Mouse (Mus musculus): Measurements from ENCODE around the gene Phlpp2. TPM values are rescaled to one million over a fixed set of nuclear protein-coding genes. Genes with fewer than 3 reads are reported as not detected.

Gene Phlpp2
- total and polyA plus RNA-seq, 3 experiments, result 1.7 to 5.9 TPM; not detected in 1

GRCm38 (mm10) chr8:109968837-109969236 is 100.5 kb downstream of the Phlpp2 start:
- Histone ChIP-seq H3K79me2 (ENCODE audit: control insufficient read depth, insufficient read depth, low read length, poor library complexity) (no peaks in the 10 kb centered on the region), H3K4me1 (ENCODE audit: control insufficient read depth in 1 of 2, insufficient read depth in 2 of 2, low read length in 2 of 2) (no peaks in the 10 kb centered on the region), H3K36me3 (ENCODE audit: control insufficient read depth in 1 of 2, insufficient read depth in 2 of 2, low read length in 2 of 2) (no peaks in the 10 kb centered on the region), H3K27ac (ENCODE audit: control insufficient read depth, low read depth, low read length) (no peak overlapping the region), H3K27me3 (ENCODE audit: control insufficient read depth in 1 of 2, insufficient read depth in 2 of 2, low read length in 2 of 2) (no peaks in the 10 kb centered on the region), H3K4me3 (ENCODE audit: control insufficient read depth in 1 of 2, insufficient read depth in 1 of 2, low read depth in 2 of 2, low read length in 2 of 2) (no peak overlapping the region), H3K9ac (ENCODE audit: control insufficient read depth, low read depth, low read length, poor library complexity, severe bottlenecking) (no peak overlapping the region), H3K9me3 (replicated peaks; ENCODE audit: insufficient read depth, low read length) (no peaks in the 10 kb centered on the region)
- TF ChIP-seq JUND (IDR thresholded peaks at IDR 0.05; ENCODE audit: low read depth, low read length), result no peak
- TF ChIP-seq CTCF (IDR thresholded peaks at IDR 0.05 in 2 of 3, conservative IDR thresholded peaks at IDR 0.05 in 1 of 3; ENCODE audit: control insufficient read depth in 1 of 3, insufficient read depth in 1 of 3, low read depth in 2 of 3, low read length in 3 of 3, poor library complexity in 1 of 3, severe bottlenecking in 1 of 3), result peak in 1 of 3 experiments; percentile 27; a peak in 2 of 6 replicates
- no peak for DNase-seq (ENCODE audit: low read depth, low spot score)

- no peaks in the 10 kb centered on the region for H3K36me3 ChIP-seq (ENCODE audit: control insufficient read depth in 1 of 2, insufficient read depth in 2 of 2, low read length in 2 of 2)
- no peaks in the 10 kb centered on the region for H3K9me3 ChIP-seq (replicated peaks; ENCODE audit: insufficient read depth, low read length)
- H3K27me3 ChIP-seq (ENCODE audit: control insufficient read depth in 1 of 2, insufficient read depth in 2 of 2, low read length in 2 of 2), result no peaks in the 10 kb centered on the region
- no peaks in the 10 kb centered on the region for H3K4me1 ChIP-seq (ENCODE audit: control insufficient read depth in 1 of 2, insufficient read depth in 2 of 2, low read length in 2 of 2)
- TF ChIP-seq RCOR1 (IDR thresholded peaks at IDR 0.05; ENCODE audit: low read depth, low read length), result 0 out of 2 replicates have a peak, but pooled peaks have one; percentile 34
- TF ChIP-seq GATA1 (IDR thresholded peaks at IDR 0.05; ENCODE audit: low read depth, low read length), result peak; percentile 36; the same call in 1 of the 2 replicates
- peak; percentile 39 to 95 (median 81) for TF ChIP-seq CTCF (IDR thresholded peaks at IDR 0.05 in 2 of 3, conservative IDR thresholded peaks at IDR 0.05 in 1 of 3; ENCODE audit: control insufficient read depth in 1 of 3, insufficient read depth in 1 of 3, low read depth in 2 of 3, low read length in 3 of 3, poor library complexity in 1 of 3, severe bottlenecking in 1 of 3)
- TF ChIP-seq HCFC1 (IDR thresholded peaks at IDR 0.05; ENCODE audit: low read depth, low read length), result no peak
- TF ChIP-seq CHD1 (IDR thresholded peaks at IDR 0.05; ENCODE audit: low read depth, low read length), result no peak
- TF ChIP-seq ELF1 (IDR thresholded peaks at IDR 0.05; ENCODE audit: low read depth, low read length), result no peak
- TF ChIP-seq NRF1 (IDR thresholded peaks at IDR 0.05; ENCODE audit: insufficient read depth, low read depth, low read length, poor library complexity, severe bottlenecking), result no peak
- TF ChIP-seq MAZ (IDR thresholded peaks at IDR 0.05; ENCODE audit: low read depth, low read length), result no peak
- TF ChIP-seq SMC3 (IDR thresholded peaks at IDR 0.05; ENCODE audit: low read depth, low read length), result peak; percentile 69
- peak; percentile 52 for TF ChIP-seq ZC3H11A (IDR thresholded peaks at IDR 0.05; ENCODE audit: low read depth, low read length)
- TF ChIP-seq RAD21 (IDR thresholded peaks at IDR 0.05; ENCODE audit: low read depth, low read length), result peak; percentile 80
- TF ChIP-seq MAX (IDR thresholded peaks at IDR 0.05; ENCODE audit: low read length), result no peak
- no peak for TF ChIP-seq POLR2AphosphoS5 (IDR thresholded peaks at IDR 0.05; ENCODE audit: borderline replicate concordance, low read depth, low read length)
- peak; percentile 74 for DNase-seq (ENCODE audit: low read depth, low spot score)
- no peak overlapping the region for H3K27ac ChIP-seq (ENCODE audit: control insufficient read depth, low read depth, low read length)
- H3K79me2 ChIP-seq (ENCODE audit: control insufficient read depth, insufficient read depth, low read length, poor library complexity), result no peaks in the 10 kb centered on the region
- no peak overlapping the region for H3K4me3 ChIP-seq (ENCODE audit: control insufficient read depth in 1 of 2, insufficient read depth in 1 of 2, low read depth in 2 of 2, low read length in 2 of 2)
- H3K9ac ChIP-seq (ENCODE audit: control insufficient read depth, low read depth, low read length, poor library complexity, severe bottlenecking), result no peak overlapping the region
These were observed 102.0 kb downstream of the Phlpp2 start for GRCm38 (mm10) chr8:109970323-109970722.

GRCm38 (mm10) chr8:109972901-109973300 is 104.6 kb downstream of the Phlpp2 start:
- H3K9me3 ChIP-seq (replicated peaks; ENCODE audit: insufficient read depth, low read length), result no peaks in the 10 kb centered on the region
- H3K9ac ChIP-seq (ENCODE audit: control insufficient read depth, low read depth, low read length, poor library complexity, severe bottlenecking), result no peak overlapping the region
- H3K79me2 ChIP-seq (ENCODE audit: control insufficient read depth, insufficient read depth, low read length, poor library complexity), result no peaks in the 10 kb centered on the region
- no peak overlapping the region for H3K27ac ChIP-seq (ENCODE audit: control insufficient read depth, low read depth, low read length)
- no peak for DNase-seq (ENCODE audit: low read depth, low spot score)
- H3K27me3 ChIP-seq (ENCODE audit: control insufficient read depth in 1 of 2, insufficient read depth in 2 of 2, low read length in 2 of 2), result no peaks in the 10 kb centered on the region
- H3K4me1 ChIP-seq (ENCODE audit: control insufficient read depth in 1 of 2, insufficient read depth in 2 of 2, low read length in 2 of 2), result no peaks in the 10 kb centered on the region
- H3K36me3 ChIP-seq (ENCODE audit: control insufficient read depth in 1 of 2, insufficient read depth in 2 of 2, low read length in 2 of 2), result no peaks in the 10 kb centered on the region
- TF ChIP-seq CTCF (IDR thresholded peaks at IDR 0.05 in 2 of 3, conservative IDR thresholded peaks at IDR 0.05 in 1 of 3; ENCODE audit: control insufficient read depth in 1 of 3, insufficient read depth in 1 of 3, low read depth in 2 of 3, low read length in 3 of 3, poor library complexity in 1 of 3, severe bottlenecking in 1 of 3), result no peak
- no peak for TF ChIP-seq BHLHE40 (IDR thresholded peaks at IDR 0.05; ENCODE audit: borderline replicate concordance, low read depth, low read length)
- TF ChIP-seq MYB (IDR thresholded peaks at IDR 0.05; ENCODE audit: low read depth, low read length), result no peak
- TF ChIP-seq POLR2A (IDR thresholded peaks at IDR 0.05; ENCODE audit: control insufficient read depth in 1 of 2, insufficient read depth in 1 of 2, low read depth in 1 of 2, low read length in 2 of 2, poor library complexity in 1 of 2), result no peak
- TF ChIP-seq CHD2 (IDR thresholded peaks at IDR 0.05; ENCODE audit: low read length), result no peak
- no peak for TF ChIP-seq RAD21 (IDR thresholded peaks at IDR 0.05; ENCODE audit: low read depth, low read length)
- TF ChIP-seq TBP (IDR thresholded peaks at IDR 0.05; ENCODE audit: low read depth, low read length), result no peak
- TF ChIP-seq EP300 (IDR thresholded peaks at IDR 0.05; ENCODE audit: low read depth in 1 of 2, low read length in 2 of 2), result no peak
- TF ChIP-seq CHD1 (IDR thresholded peaks at IDR 0.05; ENCODE audit: low read depth, low read length), result no peak
- TF ChIP-seq NELFE (IDR thresholded peaks at IDR 0.05; ENCODE audit: low read depth, low read length), result no peak
- TF ChIP-seq ZC3H11A (IDR thresholded peaks at IDR 0.05; ENCODE audit: low read depth, low read length), result no peak
- no peak for TF ChIP-seq HCFC1 (IDR thresholded peaks at IDR 0.05; ENCODE audit: low read depth, low read length)
- TF ChIP-seq UBTF (IDR thresholded peaks at IDR 0.05; ENCODE audit: borderline replicate concordance, insufficient read depth, low read depth, low read length), result no peak
- no peak for TF ChIP-seq MAX (IDR thresholded peaks at IDR 0.05; ENCODE audit: low read length)
- TF ChIP-seq SMC3 (IDR thresholded peaks at IDR 0.05; ENCODE audit: low read depth, low read length), result no peak
- TF ChIP-seq ETS1 (IDR thresholded peaks at IDR 0.05; ENCODE audit: low read depth, low read length), result no peak
- H3K4me3 ChIP-seq (ENCODE audit: control insufficient read depth in 1 of 2, insufficient read depth in 1 of 2, low read depth in 2 of 2, low read length in 2 of 2), result no peak overlapping the region
